Mouse (Mus musculus) cerebellum, postnatal 25 days (tissue): ENCODE results near the gene Hoxb13.
A peak's percentile ranks its signal among the peaks of the same experiment; 100 is the strongest.

Experiments used
- DNase-seq, 2 experiments: peaks; one replicate each; pipeline ENCODE4 v3.0.0; 2021; ENCODE audit warnings: mixed read lengths in 2 of 2

Hoxb13 gene

GRCm38 (mm10) chr11:96191132-96191531 lies 3.0 kb upstream of the Hoxb13 start:
- DNase-seq, result no peak

DNA sequence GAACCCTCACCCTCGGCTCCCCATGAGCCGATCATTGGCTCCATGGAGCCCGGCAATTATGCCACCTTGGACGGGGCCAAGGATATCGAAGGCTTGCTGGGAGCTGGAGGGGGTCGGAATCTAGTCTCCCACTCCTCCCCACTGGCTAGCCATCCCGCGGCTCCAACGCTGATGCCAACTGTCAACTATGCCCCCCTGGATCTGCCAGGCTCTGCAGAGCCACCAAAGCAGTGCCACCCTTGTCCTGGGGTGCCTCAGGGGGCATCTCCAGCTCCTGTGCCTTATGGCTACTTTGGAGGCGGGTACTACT lies 240 bp downstream of the Hoxb13 start:
- no peak for DNase-seq

GRCm38 (mm10) chr11:96194961-96195640 lies 985 bp downstream of the Hoxb13 start:
- DNase-seq, result no peak

DNA sequence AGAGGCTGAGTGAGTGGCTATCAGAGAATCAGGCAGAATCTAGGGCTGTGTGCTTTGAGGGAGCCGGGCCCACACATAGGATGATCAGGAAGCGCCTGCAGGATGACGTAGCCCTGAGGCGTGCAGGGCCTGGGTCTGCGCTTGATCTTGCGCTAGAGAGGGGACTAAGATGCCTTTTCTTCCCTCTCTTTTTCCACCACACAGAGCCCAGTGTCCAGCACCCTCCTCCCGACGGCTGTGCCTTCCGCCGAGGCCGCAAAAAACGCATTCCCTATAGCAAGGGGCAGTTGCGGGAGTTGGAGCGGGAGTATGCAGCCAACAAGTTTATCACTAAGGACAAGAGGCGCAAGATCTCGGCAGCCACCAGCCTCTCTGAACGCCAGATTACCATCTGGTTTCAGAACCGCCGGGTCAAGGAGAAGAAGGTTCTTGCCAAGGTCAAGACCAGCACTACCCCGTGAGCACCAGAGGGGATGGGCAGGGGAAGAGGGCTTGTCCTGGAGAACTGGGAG lies 1.7 kb downstream of the Hoxb13 start:
- DNase-seq, result no peak

GRCm38 (mm10) chr11:96198642-96199041 lies 4.5 kb downstream of the Hoxb13 start:
- DNase-seq, result peak in 1 of 2 experiments; percentile 38

DNA sequence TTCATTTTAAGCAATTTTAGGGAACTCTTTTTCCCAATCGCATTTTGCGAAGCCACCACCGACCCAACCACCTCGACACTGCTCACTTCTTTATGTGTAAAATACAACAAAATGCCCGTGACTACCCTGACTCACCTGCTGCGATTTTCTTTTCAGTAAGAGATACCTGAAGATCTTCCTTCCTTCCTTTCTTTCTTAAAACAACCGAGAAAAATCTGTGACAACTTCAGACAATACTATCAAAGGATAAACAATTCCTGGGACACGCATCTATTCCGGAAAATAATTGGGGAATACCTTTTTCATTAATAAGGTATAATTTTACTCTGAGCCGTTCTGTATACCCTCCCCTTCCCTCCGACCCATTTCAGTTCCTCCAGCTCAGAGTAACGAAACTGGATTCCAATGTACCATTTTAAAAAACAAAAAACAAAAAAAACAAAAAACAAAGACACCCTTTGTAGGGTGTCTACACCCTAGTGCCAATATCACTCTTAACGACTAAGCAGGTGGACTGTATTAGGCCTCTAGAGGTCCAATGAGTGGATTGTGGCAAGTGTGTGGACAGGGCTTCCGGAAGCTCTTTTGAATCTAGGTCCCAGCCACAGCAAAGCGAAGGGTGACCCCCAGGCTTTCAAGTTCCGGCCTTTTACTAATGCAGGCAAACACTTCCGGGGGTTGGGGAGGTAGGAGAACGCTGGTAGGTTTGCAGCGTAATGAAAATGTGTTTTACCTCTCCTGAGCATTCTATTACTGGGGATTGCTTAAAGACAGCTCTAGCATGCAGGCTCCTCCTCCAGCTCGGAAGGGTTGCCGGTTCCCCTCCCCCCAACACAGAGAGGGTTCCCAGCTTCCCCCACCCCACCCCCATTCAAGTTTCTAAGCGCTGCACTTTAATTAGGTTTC lies 5.3 kb downstream of the Hoxb13 start:
- no peak for DNase-seq

GRCm38 (mm10) chr11:96200183-96200655 lies 6.1 kb downstream of the Hoxb13 start:
- DNase-seq, result no peak

- DNase-seq, result no peak
These were observed 7.6 kb downstream of the Hoxb13 start for GRCm38 (mm10) chr11:96201741-96202140.

- no peak for DNase-seq
These were observed 8.4 kb downstream of the Hoxb13 start for GRCm38 (mm10) chr11:96202401-96203081.

DNA sequence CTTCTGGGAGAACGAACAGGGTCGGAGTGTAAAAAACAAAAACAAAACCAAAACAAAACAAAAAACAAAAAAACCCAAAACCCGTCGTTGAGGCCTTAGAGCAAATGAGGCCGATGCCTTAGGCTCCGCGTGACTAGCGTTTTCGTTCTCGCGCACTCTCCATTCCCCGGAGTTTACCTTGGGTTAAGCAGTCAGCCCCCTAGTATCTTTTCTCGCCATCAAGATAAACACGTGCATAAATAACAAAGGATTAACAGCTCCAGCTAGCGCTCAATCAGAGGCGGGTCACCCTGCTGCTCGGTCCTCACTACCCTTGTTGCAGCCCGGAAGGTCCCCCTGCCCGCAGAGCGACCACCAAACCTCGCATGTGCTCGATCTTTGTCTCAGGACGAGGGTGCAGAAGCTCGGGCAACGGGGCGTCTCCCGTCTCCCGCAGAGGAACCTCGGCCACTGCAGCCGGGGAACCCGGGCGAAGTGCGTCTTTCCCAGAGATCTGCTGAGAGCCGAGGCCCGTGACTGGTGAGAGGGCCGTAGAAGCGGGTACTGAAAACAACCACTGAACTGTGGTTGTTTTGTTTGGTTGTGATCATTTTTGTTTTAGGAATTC lies 9.2 kb downstream of the Hoxb13 start:
- no peak for DNase-seq

GRCm38 (mm10) chr11:96203789-96204186 lies 9.7 kb downstream of the Hoxb13 start:
- DNase-seq, result no peak

GRCm38 (mm10) chr11:96204351-96204750 lies 10.2 kb downstream of the Hoxb13 start:
- DNase-seq, result no peak

DNA sequence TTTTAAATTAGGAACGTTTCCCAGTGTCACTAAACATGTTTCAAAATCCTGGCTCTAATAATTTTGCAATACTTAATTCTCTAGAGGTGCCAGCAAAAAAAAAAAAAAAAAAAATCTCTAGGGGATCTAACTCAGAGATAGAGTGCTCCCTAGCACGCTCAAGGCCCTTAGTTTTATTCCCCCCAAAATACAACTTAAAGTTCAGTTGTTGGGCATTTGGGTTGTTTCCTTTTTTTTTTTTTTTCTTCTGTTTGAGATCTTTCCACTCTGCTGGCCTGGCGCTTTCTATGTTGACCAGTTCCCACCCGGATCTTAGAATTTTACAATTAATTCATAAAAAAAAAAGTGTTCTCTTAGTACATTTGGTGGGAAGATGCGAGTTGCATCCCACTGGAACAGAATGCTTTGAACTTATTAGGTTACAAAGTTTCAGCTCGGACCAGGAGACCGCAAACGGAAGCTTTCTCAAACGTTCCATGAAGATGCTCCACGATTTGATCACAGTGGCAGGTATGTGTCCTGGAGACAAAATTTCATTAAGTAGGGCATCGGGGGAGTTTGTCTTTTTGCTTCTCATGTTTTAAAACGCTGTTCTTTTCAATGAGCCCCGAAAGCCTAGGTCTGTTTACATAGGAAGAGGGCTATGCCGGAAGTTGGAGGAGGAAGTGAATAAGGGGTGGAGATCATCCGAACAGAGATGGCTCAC lies 11.5 kb downstream of the Hoxb13 start:
- DNase-seq, result no peak

DNA sequence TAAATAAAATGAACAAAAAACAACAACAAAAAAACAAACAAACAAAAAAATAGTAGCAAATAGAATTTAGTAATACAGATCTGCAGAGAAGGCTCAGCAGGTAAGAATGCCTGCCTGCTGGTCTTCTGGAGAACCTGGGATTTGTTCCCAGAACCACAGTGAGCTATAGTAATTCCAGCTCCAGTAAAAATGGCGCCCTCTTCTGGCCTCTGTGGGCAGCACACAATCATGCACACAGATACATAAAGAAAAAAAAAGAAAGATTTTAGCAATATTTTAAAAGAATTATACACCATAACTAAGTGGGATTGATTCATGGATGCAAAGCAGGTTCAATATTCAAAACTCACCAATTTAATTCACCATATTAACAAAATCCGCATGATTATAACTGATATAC lies 29.7 kb downstream of the Hoxb13 start:
- DNase-seq, result peak in 1 of 2 experiments; percentile 7

- DNase-seq, result no peak
These were observed 33.6 kb downstream of the Hoxb13 start for GRCm38 (mm10) chr11:96227676-96228075.

DNA sequence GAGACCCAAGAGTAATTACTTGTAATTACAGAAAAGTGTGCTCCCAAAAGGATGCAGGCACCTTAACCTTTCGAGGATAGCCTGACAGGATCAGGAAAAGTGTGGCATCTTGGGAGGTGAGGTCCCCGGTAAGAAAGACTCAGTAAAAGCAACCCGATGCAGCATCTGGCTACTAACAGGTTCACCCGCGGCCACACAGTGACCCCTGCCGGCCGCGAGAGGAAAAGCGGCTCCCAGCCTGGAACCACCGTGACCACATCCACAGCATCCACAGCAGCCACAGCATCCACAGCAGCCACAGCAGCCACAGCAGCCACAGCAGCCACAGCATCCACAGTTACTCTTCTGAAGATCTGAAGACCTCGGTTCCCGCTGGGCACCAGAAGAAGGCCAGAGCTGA lies 40.8 kb downstream of the Hoxb13 start:
- DNase-seq, result peak; percentile 33 to 54

DNA sequence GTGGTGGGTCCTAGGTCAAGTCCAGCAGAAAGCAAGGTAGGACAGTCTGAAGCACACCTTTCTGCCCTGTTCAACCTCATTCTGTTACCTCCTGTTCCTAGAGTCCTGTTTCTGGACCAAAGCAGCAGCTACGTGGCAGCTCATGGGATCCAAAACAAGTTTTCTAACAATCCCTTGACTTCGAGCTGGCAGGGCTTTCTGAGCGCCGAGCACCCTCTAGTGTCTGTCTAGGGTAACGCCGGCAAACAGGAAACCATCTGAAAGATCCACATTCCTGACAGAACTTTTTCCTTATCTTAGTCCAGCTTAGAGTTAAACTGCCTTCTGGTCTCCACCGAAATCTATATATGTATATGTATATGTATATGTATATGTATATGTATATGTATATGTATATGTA lies 46.1 kb downstream of the Hoxb13 start:
- DNase-seq, result peak; percentile 27 to 50
